ENCODE assay signal across 9 mouse cellular contexts in the genomic region with DNA sequence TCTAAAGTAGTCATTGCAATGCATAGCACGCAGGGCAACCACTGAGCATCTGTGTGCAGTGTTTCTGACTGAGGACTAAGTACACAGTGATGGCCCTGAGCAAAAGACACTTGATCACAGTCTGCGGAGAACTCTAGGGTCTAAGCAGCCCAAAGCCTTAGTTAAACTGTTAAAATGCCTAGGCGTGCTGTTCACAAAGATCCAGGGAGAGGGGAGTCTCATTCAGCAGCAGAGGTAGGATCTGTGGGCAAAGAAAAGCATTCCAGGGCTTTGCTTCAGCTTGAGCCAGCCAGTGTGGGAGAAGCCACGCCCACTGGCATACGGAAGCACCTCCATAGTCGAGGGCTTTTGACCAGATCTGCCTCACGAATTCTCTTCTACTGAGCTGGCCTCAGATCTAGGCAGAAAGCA. TPM values are rescaled to one million over a fixed set of nuclear protein-coding genes. Genes with fewer than 3 reads are reported as not detected.
DNase-seq lines count a peak whose midpoint lies in the region; ATAC-seq and TF ChIP-seq lines count a peak whose summit lies in the region.
"Had no signal": no experiment of that assay in that cellular context is flagged by ENCODE, and none has a peak within 500 bp of the region (broad histone marks: within the 10 kb centered on the region; RNA-seq: fewer than 3 reads in every experiment).

No protein-coding gene starts in this region.

- peak overlapping the region; percentile 54 for H3K4me2 ChIP-seq in heart, postnatal 0 days (ENCODE audit: low read depth, low read length)
- H3K4me2 ChIP-seq in midbrain, embryonic 13.5 days (replicated peaks), result peak overlapping the region; percentile 50

- peaks cover 5% of the 10 kb centered on the region; the same call in 1 of the 2 replicates for H3K4me1 ChIP-seq in heart, postnatal 0 days (ENCODE audit: control insufficient read depth, insufficient read depth)
- H3K4me1 ChIP-seq in limb, embryonic 10.5 days, result peaks cover 7% of the 10 kb centered on the region
- H3K4me1 ChIP-seq in midbrain, embryonic 13.5 days (replicated peaks), result peaks cover 9% of the 10 kb centered on the region; the same call in 1 of the 2 replicates

- no peaks in the 10 kb centered on the region for H3K27me3 ChIP-seq in heart, postnatal 0 days (ENCODE audit: control insufficient read depth, insufficient read depth, low read length)
- H3K27me3 ChIP-seq in limb, embryonic 10.5 days (ENCODE audit: low read depth, poor library complexity, severe bottlenecking), result no peaks in the 10 kb centered on the region
- no peaks in the 10 kb centered on the region for H3K27me3 ChIP-seq in midbrain, embryonic 13.5 days

- WGBS in heart, postnatal 0 days, result 22% methylated on average over 7 of the region's 7 CpGs
- 26% methylated on average over 7 of the region's 7 CpGs for WGBS in limb, embryonic 10.5 days
- 15% methylated on average over 7 of the region's 7 CpGs for WGBS in midbrain, embryonic 13.5 days

- no peak overlapping the region for H3K9ac ChIP-seq in heart, postnatal 0 days (replicated peaks; ENCODE audit: low read depth, low read length)
- 0 out of 2 replicates have a peak overlapping the region, but pooled peaks have one; percentile 23 for H3K9ac ChIP-seq in midbrain, embryonic 13.5 days (replicated peaks)

- TF ChIP-seq EP300 in heart, postnatal 0 days (IDR thresholded peaks at IDR 0.05; ENCODE audit: low read depth), result no peak

- no peak overlapping the region; the same call in 1 of the 2 replicates for H3K4me3 ChIP-seq in heart, postnatal 0 days (ENCODE audit: low read depth, low read length)
- H3K4me3 ChIP-seq in limb, embryonic 10.5 days, result peak overlapping the region; percentile 26
- peak overlapping the region; percentile 29 for H3K4me3 ChIP-seq in midbrain, embryonic 13.5 days (replicated peaks)

- no peak for TF ChIP-seq CTCF in heart, postnatal 0 days (IDR thresholded peaks at IDR 0.05; ENCODE audit: low read depth)

- DNase-seq in urinary bladder, postnatal 14 days (ENCODE audit: low spot score), result peak; percentile 16
- no peak for DNase-seq in urinary bladder, postnatal 36 days (ENCODE audit: low spot score in 2 of 2)
- no peak for DNase-seq in heart, postnatal 0 days (ENCODE audit: low spot score)
- peak; percentile 41 for DNase-seq in limb, embryonic 10.5 days (ENCODE audit: low spot score)
- no peak for DNase-seq in c-Kit-positive CD71-positive TER-119-positive erythroid progenitor cells, embryonic 14.5 days (ENCODE audit: low spot score)
- no peak for DNase-seq in urinary bladder, postnatal 10 days (ENCODE audit: low spot score)

- no peaks in the 10 kb centered on the region for H3K36me3 ChIP-seq in heart, postnatal 0 days (replicated peaks; ENCODE audit: control insufficient read depth, insufficient read depth, low read length)
- no peaks in the 10 kb centered on the region for H3K36me3 ChIP-seq in limb, embryonic 10.5 days
- H3K36me3 ChIP-seq in midbrain, embryonic 13.5 days, result no peaks in the 10 kb centered on the region

- H3K9me3 ChIP-seq in heart, postnatal 0 days (replicated peaks; ENCODE audit: control insufficient read depth, low read length), result no peaks in the 10 kb centered on the region
- H3K9me3 ChIP-seq in limb, embryonic 10.5 days (replicated peaks), result no peaks in the 10 kb centered on the region
- no peaks in the 10 kb centered on the region for H3K9me3 ChIP-seq in midbrain, embryonic 13.5 days

- no peak overlapping the region for H3K27ac ChIP-seq in heart, postnatal 0 days (ENCODE audit: low read depth)
- H3K27ac ChIP-seq in limb, embryonic 10.5 days, result peak overlapping the region; percentile 50; the same call in 1 of the 2 replicates
- H3K27ac ChIP-seq in midbrain, embryonic 13.5 days, result no peak overlapping the region

- no peak for ATAC-seq in heart, postnatal 0 days (ENCODE audit: insufficient read depth, low read depth)
- peak; percentile 89 for ATAC-seq in midbrain, embryonic 13.5 days
- no peak for ATAC-seq in CD4-positive, CD25-positive, alpha-beta regulatory T cell, adult 4 months

RNA-seq across cellular contexts. Expression of a gene that starts 19.7 kb away (rescaled TPM):
- total RNA-seq in heart, postnatal 0 days (2014; rRNA removed; ENCODE audit: low replicate concordance), result not detected in 2 replicates
- not detected in 2 replicates for polyA plus RNA-seq in heart, postnatal 0 days (2015; fragmentation: Nextera tagmentation; extraction: Ambion mirVana)
- not detected in 2 replicates for polyA plus RNA-seq in limb, embryonic 10.5 days (2016; fragmentation: Nextera tagmentation; extraction: Ambion mirVana)
- not detected in 2 replicates for polyA plus RNA-seq in midbrain, embryonic 13.5 days (2015; fragmentation: Nextera tagmentation; extraction: Ambion mirVana)
- not detected for polyA plus RNA-seq in CD4-positive, CD25-positive, alpha-beta regulatory T cell, adult 4 months (2017; shearing (Covaris generic))
- total RNA-seq: left cerebral cortex, postnatal 10 days had no signal

Comparison
In these comparisons a context has a peak if more than half of its experiments do, and no peak if none do; other contexts are left out.
1. DNase-seq: peak in urinary bladder, postnatal 14 days (single experiment) and limb, embryonic 10.5 days (single experiment); none in urinary bladder, postnatal 36 days (0 of 2), heart, postnatal 0 days (single experiment), c-Kit-positive CD71-positive TER-119-positive erythroid progenitor cells, embryonic 14.5 days (single experiment) and urinary bladder, postnatal 10 days (single experiment).